Mouse (Mus musculus) cortical plate, adult 2 months (tissue): Measurements from ENCODE around the gene Otof. TPM values are rescaled to one million over a fixed set of nuclear protein-coding genes. Genes with fewer than 3 reads are reported as not detected.

Experiments
- H3K27ac ChIP-seq: fragments of 200-500 bp; 2 replicates; pipeline ENCODE4 v1.5.1; 2012; ENCODE audit warnings: low read length, control low read depth, inconsistent platforms; ENCODE audit not compliant: insufficient read depth
- H3K4me1 ChIP-seq: fragments of 200-500 bp; 2 replicates; pipeline ENCODE4 v1.6.1; 2011; ENCODE audit warnings: low read length; ENCODE audit not compliant: control insufficient read depth, insufficient read depth
- H3K4me3 ChIP-seq: fragments of 200-500 bp; 2 replicates; pipeline ENCODE4 v1.5.1; 2011; ENCODE audit warnings: mild to moderate bottlenecking, low read length, control low read depth; ENCODE audit not compliant: insufficient read depth
- CTCF ChIP-seq: fragments of 200-500 bp; IDR thresholded peaks from 2 replicates; pipeline ENCODE4 v1.5.1; 2011; ENCODE audit warnings: mild to moderate bottlenecking, control low read depth, low read length; ENCODE audit not compliant: insufficient read depth; ENCODE audit errors: extremely low read depth
- POLR2A ChIP-seq: fragments of 200-500 bp; IDR thresholded peaks from 2 replicates; pipeline ENCODE4 v1.6.1; 2011; ENCODE audit warnings: mild to moderate bottlenecking, low read length, control low read depth; ENCODE audit not compliant: insufficient read depth; ENCODE audit errors: extremely low read depth
- polyA plus RNA-seq: library from polyadenylated mRNA; depleted of rRNA; stranded (reverse); fragments of >200 nt; gene quantifications from 2 replicates; pipeline ENCODE4 v1.2.3, GENCODE M21; 2012

The Otof gene
- polyA plus RNA-seq, 1 experiment: 17.4 TPM

GRCm38 (mm10) chr5:30440308-30440906, 21.3 kb downstream of the Otof start:
- H3K4me1 ChIP-seq: no peaks in the 10 kb centered on the region
- no peak overlapping the region for H3K4me3 ChIP-seq
- TF ChIP-seq POLR2A (no peak), CTCF (no peak)

GRCm38 (mm10) chr5:30438931-30439330, 22.8 kb downstream of the Otof start:
- H3K4me1 ChIP-seq: no peaks in the 10 kb centered on the region
- no peak overlapping the region for H3K4me3 ChIP-seq
- TF ChIP-seq CTCF: no peak
- TF ChIP-seq POLR2A: no peak
- no peak overlapping the region for H3K27ac ChIP-seq

More at GRCm38 (mm10) chr5:30440308-30440906, 21.3 kb downstream of the Otof start:
- H3K27ac ChIP-seq: no peak overlapping the region

- Histone ChIP-seq H3K27ac (no peak overlapping the region), H3K4me1 (no peaks in the 10 kb centered on the region), H3K4me3 (no peak overlapping the region)
- TF ChIP-seq CTCF (no peak), POLR2A (no peak)
Measured at GRCm38 (mm10) chr5:30427406-30427805, 34.3 kb downstream of the Otof start.

DNA sequence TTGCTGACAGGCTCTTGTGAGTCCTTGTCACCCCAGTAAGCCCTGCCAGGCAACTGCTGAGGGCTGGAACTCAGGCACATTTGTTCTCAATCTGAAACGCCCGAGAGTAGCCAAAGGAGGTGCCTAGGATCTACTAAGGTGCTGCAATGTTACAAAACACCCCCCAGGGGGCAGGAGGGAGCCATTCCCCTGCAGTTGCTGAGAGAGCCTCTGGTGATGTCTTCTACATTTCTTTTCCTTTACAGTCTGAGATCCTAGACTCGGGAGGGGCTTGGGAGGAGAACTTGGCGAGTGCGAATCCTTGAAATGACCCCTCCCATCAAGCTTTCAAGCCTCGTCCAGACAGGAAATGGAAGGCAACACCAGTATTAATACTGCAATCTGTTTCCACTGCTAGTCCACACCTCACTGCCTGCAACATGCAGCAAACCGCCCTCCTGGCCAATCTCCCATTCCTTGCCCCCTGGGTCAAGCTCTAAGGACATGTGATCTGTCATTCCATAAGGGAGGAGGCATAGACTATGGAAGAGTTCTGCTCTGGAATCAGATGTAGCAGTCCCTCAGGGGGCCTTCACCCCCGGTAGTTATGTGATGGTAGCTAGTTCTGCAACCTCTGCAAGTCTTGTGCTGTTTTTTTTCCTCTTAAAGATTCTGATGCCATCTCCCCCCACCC, 38.0 kb downstream of the Otof start:
- TF ChIP-seq CTCF (peak; percentile 80), POLR2A (no peak)

DNA sequence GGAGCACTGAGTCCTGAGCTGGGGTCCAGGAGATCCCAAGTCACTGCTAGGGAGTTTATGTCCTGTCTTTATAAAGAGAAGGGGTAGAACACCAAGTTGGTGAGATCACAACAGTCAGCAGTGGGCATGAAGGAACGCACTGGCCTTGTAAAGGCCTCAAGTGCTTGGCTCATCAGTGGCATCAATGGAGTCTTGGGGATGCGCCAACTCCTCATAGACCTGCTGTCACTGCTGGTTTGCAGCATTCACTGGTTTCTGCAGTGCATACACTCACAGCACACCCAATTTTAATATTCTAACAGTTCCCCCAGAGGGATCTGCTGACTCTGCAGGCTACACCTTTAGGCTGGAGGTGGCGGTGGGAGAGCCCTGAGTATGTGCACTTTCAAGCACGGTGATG, 38.6 kb downstream of the Otof start:
- Histone ChIP-seq H3K27ac (no peak overlapping the region), H3K4me1 (no peaks in the 10 kb centered on the region), H3K4me3 (no peak overlapping the region)
- TF ChIP-seq CTCF: no peak
- no peak for TF ChIP-seq POLR2A

More for the DNA sequence above, 38.0 kb downstream of the Otof start:
- Histone ChIP-seq H3K4me1 (no peaks in the 10 kb centered on the region), H3K4me3 (no peak overlapping the region), H3K27ac (no peak overlapping the region)

GRCm38 (mm10) chr5:30416665-30417064, 45.1 kb downstream of the Otof start:
- TF ChIP-seq CTCF (no peak), POLR2A (no peak)
- Histone ChIP-seq H3K4me1 (no peaks in the 10 kb centered on the region), H3K27ac (no peak overlapping the region), H3K4me3 (no peak overlapping the region)

DNA sequence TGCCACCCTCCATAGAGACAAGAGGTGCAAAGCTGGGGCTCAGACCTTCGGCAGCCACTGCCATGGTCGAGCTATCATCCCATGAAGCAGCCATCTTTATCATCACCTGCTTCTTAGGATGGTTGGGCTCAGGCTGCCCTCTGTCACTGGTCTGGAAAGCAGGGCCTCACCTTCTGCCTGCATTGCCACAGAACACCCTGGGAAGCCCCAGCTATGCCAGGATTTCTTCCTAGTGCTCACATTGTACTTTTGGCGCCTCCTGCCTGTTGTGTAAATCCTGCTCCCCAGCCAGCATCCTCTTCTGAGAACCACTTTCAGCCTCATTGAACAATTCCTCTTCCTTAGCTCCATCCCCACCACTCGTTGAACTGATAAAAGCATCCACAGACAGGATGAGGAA, 45.9 kb downstream of the Otof start:
- Histone ChIP-seq H3K4me1 (no peaks in the 10 kb centered on the region), H3K27ac (no peak overlapping the region), H3K4me3 (no peak overlapping the region)
- TF ChIP-seq CTCF (no peak), POLR2A (no peak)

DNA sequence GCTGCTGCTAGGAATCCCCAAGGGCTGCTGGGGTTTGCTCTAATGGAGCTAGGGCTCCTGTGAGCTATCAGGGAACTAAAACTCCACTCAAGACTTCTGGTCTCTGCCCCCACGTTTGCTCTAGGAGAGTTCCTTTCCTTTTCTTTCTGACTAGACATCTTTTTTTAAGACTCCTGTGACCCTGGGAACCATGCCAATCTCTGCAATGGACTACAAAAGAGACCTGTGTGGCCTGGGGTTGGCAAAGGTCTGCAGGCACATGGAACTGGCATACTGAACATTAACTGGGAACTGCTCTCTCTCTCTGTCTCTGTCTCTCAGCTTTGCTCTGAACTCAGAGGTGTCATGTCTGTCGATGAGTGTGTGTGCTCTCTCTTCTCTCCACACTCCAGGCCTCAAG, 46.4 kb downstream of the Otof start:
- no peak overlapping the region for H3K27ac ChIP-seq
- no peak overlapping the region for H3K4me3 ChIP-seq
- TF ChIP-seq POLR2A (no peak), CTCF (no peak)
- no peaks in the 10 kb centered on the region for H3K4me1 ChIP-seq

DNA sequence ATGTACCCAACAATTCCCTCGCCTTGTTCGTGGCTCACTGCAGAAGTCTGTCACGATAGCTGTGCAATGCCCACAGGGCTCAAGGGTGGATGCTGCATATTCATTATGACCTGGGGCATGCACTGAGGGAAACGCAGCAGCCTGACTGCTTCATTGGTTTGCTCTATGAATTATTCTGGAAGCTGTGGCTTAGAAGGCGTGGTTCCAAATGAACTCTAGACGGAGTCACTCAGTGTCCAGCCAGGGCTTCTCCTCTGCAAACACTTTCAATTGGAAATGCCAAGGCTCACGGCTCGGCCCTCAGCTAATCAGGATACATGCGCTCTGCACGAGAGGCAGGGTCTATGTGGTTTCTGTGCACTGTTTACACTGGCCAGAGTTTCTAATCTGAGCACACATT, 50.2 kb downstream of the Otof start:
- TF ChIP-seq CTCF (no peak), POLR2A (no peak)
- H3K27ac ChIP-seq: no peak overlapping the region
- no peaks in the 10 kb centered on the region for H3K4me1 ChIP-seq
- H3K4me3 ChIP-seq: no peak overlapping the region

DNA sequence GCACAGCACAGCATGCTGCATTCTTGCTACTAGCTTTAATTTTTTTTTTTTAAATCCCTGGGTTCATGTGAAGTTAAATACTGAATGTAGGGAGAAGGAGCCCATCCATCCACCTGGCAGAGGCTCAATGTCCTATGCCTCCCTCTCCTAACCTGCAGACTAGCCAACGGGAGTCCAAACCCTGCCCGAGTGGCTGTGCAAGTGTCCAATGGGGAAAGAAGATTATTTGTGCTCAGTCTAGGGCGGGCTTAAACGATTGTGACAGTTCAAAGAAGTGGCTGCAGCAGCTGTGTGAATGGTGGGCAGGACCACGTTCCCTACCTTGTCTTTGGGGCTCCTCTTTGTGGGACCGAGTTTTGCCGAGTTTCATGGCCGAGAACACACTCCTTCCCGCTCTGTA, 54.9 kb downstream of the Otof start:
- TF ChIP-seq CTCF (no peak), POLR2A (no peak)
- no peak overlapping the region for H3K4me3 ChIP-seq
- no peaks in the 10 kb centered on the region for H3K4me1 ChIP-seq
- H3K27ac ChIP-seq: no peak overlapping the region
